ENCODE assay signal across 8 mouse cellular contexts in genomic region chr15:80083276-80083731, GRCm38 (mm10). TPM values are rescaled to one million over a fixed set of nuclear protein-coding genes. Genes with fewer than 3 reads are reported as not detected.
DNase-seq lines count a peak whose midpoint lies in the region; ATAC-seq and TF ChIP-seq lines count a peak whose summit lies in the region.

No protein-coding gene starts in this region.

- peak overlapping the region; percentile 79 for H3K4me3 ChIP-seq in hindbrain, postnatal 0 days (ENCODE audit: low read length)
- H3K4me3 ChIP-seq in left cerebral cortex, adult 2 months: peak overlapping the region; percentile 89

- peak; percentile 96 for ATAC-seq in hindbrain, postnatal 0 days
- peak; percentile 96 for ATAC-seq in megakaryocyte, adult 5-6 weeks (ENCODE audit: poor library complexity, severe bottlenecking)

- under 1% methylated on average over 30 of the region's 30 CpGs for WGBS in hindbrain, postnatal 0 days

- DNase-seq in WW6 (ENCODE audit: low read depth, low spot score): peak; percentile 95
- DNase-seq in cerebellum, postnatal 4 days (ENCODE audit: low spot score in 2 of 2): peak; percentile 90 to 98
- DNase-seq in gastrocnemius, adult 18-20 months (ENCODE audit: low spot score): peak; percentile 99
- peak; percentile 100 for DNase-seq in hindbrain, postnatal 0 days (ENCODE audit: low spot score)
- peak; percentile 96 to 98 for DNase-seq in left cerebral cortex, adult 2 months (ENCODE audit: extremely low spot score in 1 of 2, low spot score in 2 of 2)
- DNase-seq in right cerebral cortex, adult 2 months (ENCODE audit: low spot score in 2 of 2): peak; percentile 97 to 99
- DNase-seq in urinary bladder, postnatal 14 days (ENCODE audit: low spot score): peak; percentile 99

- H3K9me3 ChIP-seq in hindbrain, postnatal 0 days (ENCODE audit: low read length): no peaks in the 10 kb centered on the region

- no peaks in the 10 kb centered on the region for H3K27me3 ChIP-seq in hindbrain, postnatal 0 days (ENCODE audit: insufficient read depth, low read length)

- peak overlapping the region; percentile 80 for H3K4me2 ChIP-seq in hindbrain, postnatal 0 days (ENCODE audit: low read depth, low read length)

- peak; percentile 56 for TF ChIP-seq CTCF in hindbrain, postnatal 0 days (IDR thresholded peaks at IDR 0.05; ENCODE audit: low read depth)
- TF ChIP-seq CTCF in left cerebral cortex, adult 2 months (IDR thresholded peaks at IDR 0.05): peak; percentile 7; the same call in 1 of the 2 replicates

- intact Hi-C loops in left cerebral cortex, adult 2 months (cut with DNase I): loop anchor here (5.0 kb wide), 1 partner anchor 251 kb away; the partner anchor contains the start of genes Cbx6 and Npcd

- peaks cover 11% of the 10 kb centered on the region for H3K4me1 ChIP-seq in hindbrain, postnatal 0 days (ENCODE audit: insufficient read depth, low read length)

- H3K27ac ChIP-seq in hindbrain, postnatal 0 days: peak overlapping the region; percentile 98
- peak overlapping the region; percentile 98 for H3K27ac ChIP-seq in left cerebral cortex, adult 2 months

- H3K36me3 ChIP-seq in hindbrain, postnatal 0 days (ENCODE audit: insufficient read depth, low read length): peaks cover 29% of the 10 kb centered on the region

- H3K9ac ChIP-seq in hindbrain, postnatal 0 days (replicated peaks; ENCODE audit: low read length): peak overlapping the region; percentile 80

RNA-seq across cellular contexts. Expression of gene Syngr1, which starts 7.8 kb away (rescaled TPM):
- 10 to 100 TPM; 54.8 to 60.6 TPM for total RNA-seq in gastrocnemius, adult 18-20 months (2021)
- 155 and 157 TPM in 2 replicates for total RNA-seq in hindbrain, postnatal 0 days (2014; rRNA removed)
- polyA plus RNA-seq in hindbrain, postnatal 0 days (2015; fragmentation: Nextera tagmentation; extraction: Ambion mirVana): 73.4 and 78.6 TPM in 2 replicates
- total RNA-seq in left cerebral cortex, adult 2 months (2021): 100 to 1,000 TPM; 429 to 434 TPM
- 3.2 and 3.9 TPM in 2 replicates for total RNA-seq in megakaryocyte, adult 5-6 weeks (2015)
- total RNA-seq in megakaryocyte, adult 5-6 weeks (2017): 0.08 and 0.22 TPM in 2 replicates

RNA-seq across cellular contexts. Expression of gene Rpl3, which starts 8.4 kb away (rescaled TPM):
- total RNA-seq in gastrocnemius, adult 18-20 months (2021): 10 to 100 TPM; 37.2 to 48.3 TPM
- total RNA-seq in hindbrain, postnatal 0 days (2014; rRNA removed): 599 and 600 TPM in 2 replicates
- polyA plus RNA-seq in hindbrain, postnatal 0 days (2015; fragmentation: Nextera tagmentation; extraction: Ambion mirVana): 527 and 544 TPM in 2 replicates
- 100 to 1,000 TPM; 439 to 468 TPM for total RNA-seq in left cerebral cortex, adult 2 months (2021)
- 965 and 1,027 TPM in 2 replicates for total RNA-seq in megakaryocyte, adult 5-6 weeks (2015)
- 1,404 and 1,498 TPM in 2 replicates for total RNA-seq in megakaryocyte, adult 5-6 weeks (2017)

RNA-seq across cellular contexts. Expression of gene Tab1, which starts 49.6 kb away (rescaled TPM):
- 10 to 100 TPM; 11.0 to 12.5 TPM for total RNA-seq in gastrocnemius, adult 18-20 months (2021)
- total RNA-seq in hindbrain, postnatal 0 days (2014; rRNA removed): 55.0 and 58.6 TPM in 2 replicates
- 26.5 and 27.9 TPM in 2 replicates for polyA plus RNA-seq in hindbrain, postnatal 0 days (2015; fragmentation: Nextera tagmentation; extraction: Ambion mirVana)
- total RNA-seq in left cerebral cortex, adult 2 months (2021): 10 to 100 TPM; 23.7 to 26.4 TPM
- total RNA-seq in megakaryocyte, adult 5-6 weeks (2015): 3.8 and 6.9 TPM in 2 replicates
- 13.5 and 14.5 TPM in 2 replicates for total RNA-seq in megakaryocyte, adult 5-6 weeks (2017)

Comparison
In these comparisons a context has a peak if more than half of its experiments do, and no peak if none do; other contexts are left out.
1. Peak in every context shown above with its lines: DNase-seq, ATAC-seq, H3K4me3 ChIP-seq and H3K27ac ChIP-seq.
2. RNA of gene Syngr1, which starts 7.8 kb away (total RNA-seq): 429 to 434 TPM in left cerebral cortex, adult 2 months, 155 to 157 TPM in hindbrain, postnatal 0 days and 54.8 to 60.6 TPM in gastrocnemius, adult 18-20 months; 0.08 to 3.9 TPM in megakaryocyte, adult 5-6 weeks; every median in the first group is over 10 times any median in the second.
3. RNA of gene Rpl3, which starts 8.4 kb away (total RNA-seq): 965 to 1,498 TPM in megakaryocyte, adult 5-6 weeks, 599 to 600 TPM in hindbrain, postnatal 0 days and 439 to 468 TPM in left cerebral cortex, adult 2 months; 37.2 to 48.3 TPM in gastrocnemius, adult 18-20 months; every median in the first group is over 4 times any median in the second.